In the genomic region with DNA sequence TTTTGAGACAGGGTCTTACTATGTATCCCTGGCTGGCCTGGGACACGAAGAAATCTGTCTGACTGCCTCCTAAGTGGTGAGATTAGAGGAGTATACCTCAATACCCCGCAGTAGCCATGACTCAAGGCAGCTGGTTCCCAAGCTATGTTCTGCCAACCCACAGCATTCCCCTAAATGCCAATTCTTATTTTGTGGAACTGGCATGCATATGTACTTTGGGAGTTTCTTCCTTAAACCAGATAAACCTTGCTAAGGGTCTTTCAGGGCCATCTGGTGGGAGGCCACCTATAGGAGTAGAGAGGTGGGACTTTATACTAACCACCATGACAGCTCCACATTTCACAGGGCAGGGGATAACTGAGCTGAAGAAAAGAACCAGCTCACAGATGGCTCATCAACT, we compare ENCODE assay signal across 13 mouse cellular contexts. TPM values are rescaled to one million over a fixed set of nuclear protein-coding genes. Genes with fewer than 3 reads are reported as not detected.
"Had no signal": no experiment of that assay in that cellular context is flagged by ENCODE, and none has a peak within 500 bp of the region (broad histone marks: within the 10 kb centered on the region; RNA-seq: fewer than 3 reads in every experiment).

No protein-coding gene starts in this region.

- H3K9me3 ChIP-seq: kidney, embryonic 15.5 days; limb, embryonic 13.5 days had no signal

- H3K27ac ChIP-seq: kidney, embryonic 15.5 days; limb, embryonic 13.5 days; liver, embryonic 14.5 days; stomach, postnatal 0 days had no signal

- H3K4me3 ChIP-seq: kidney, embryonic 15.5 days; limb, embryonic 13.5 days; myocyte had no signal

- ATAC-seq: intestine, embryonic 16.5 days had no signal

- H3K36me3 ChIP-seq: kidney, embryonic 15.5 days; limb, embryonic 13.5 days had no signal

- DNase-seq: kidney, adult 2 months; kidney, postnatal 14 days; layer of hippocampus, postnatal 36 days; lung, adult 18-20 months; midbrain, embryonic 14.5 days; thymus, postnatal 4 days had no signal

- H3K4me2 ChIP-seq: kidney, embryonic 15.5 days; limb, embryonic 13.5 days had no signal

- H3K9ac ChIP-seq: kidney, embryonic 15.5 days; limb, embryonic 13.5 days; liver, embryonic 14.5 days had no signal

RNA-seq across cellular contexts. Expression of gene Myl7, which starts 5.3 kb away (rescaled TPM):
- polyA plus RNA-seq: midbrain, embryonic 14.5 days; myocyte; neural tube, embryonic 14.5 days had no signal
